Mouse (Mus musculus) right cerebral cortex, postnatal 4 days (tissue): Measurements from ENCODE around the gene Msmp.
A peak's percentile ranks its signal among the peaks of the same experiment; 100 is the strongest.

ENCODE experiments used
- DNase-seq: peaks from one replicate; pipeline ENCODE4 v3.0.0-alpha.2; 2022

Msmp gene

GRCm38 (mm10) chr4:43593453-43593852, 9.2 kb upstream of the Msmp start:
- no peak for DNase-seq

- no peak for DNase-seq
Measured at GRCm38 (mm10) chr4:43591961-43592360, 7.7 kb upstream of the Msmp start.

GRCm38 (mm10) chr4:43591543-43591942, 7.2 kb upstream of the Msmp start:
- no peak for DNase-seq

- DNase-seq, result no peak
Measured at GRCm38 (mm10) chr4:43587681-43588080, 3.4 kb upstream of the Msmp start.

GRCm38 (mm10) chr4:43586411-43586810, 2.1 kb upstream of the Msmp start:
- no peak for DNase-seq

GRCm38 (mm10) chr4:43585682-43586081, 1.4 kb upstream of the Msmp start:
- DNase-seq, result no peak

GRCm38 (mm10) chr4:43583421-43583820, 873 bp downstream of the Msmp start:
- no peak for DNase-seq

GRCm38 (mm10) chr4:43582241-43582640, 2.1 kb downstream of the Msmp start:
- DNase-seq, result no peak

- no peak for DNase-seq
Measured at GRCm38 (mm10) chr4:43581381-43581780, 2.9 kb downstream of the Msmp start.

GRCm38 (mm10) chr4:43580721-43581120, 3.6 kb downstream of the Msmp start:
- DNase-seq, result no peak

- DNase-seq, result no peak
Measured at GRCm38 (mm10) chr4:43579731-43580130, 4.6 kb downstream of the Msmp start.

- DNase-seq, result no peak
Measured at GRCm38 (mm10) chr4:43579256-43579655, 5.0 kb downstream of the Msmp start.

- peak; percentile 78 for DNase-seq
Measured at GRCm38 (mm10) chr4:43578376-43579204, 5.7 kb downstream of the Msmp start, which contains the start of the genes Rgp1 and Gba2. Gene Rgp1 (plus strand): TSS chr4:43578715. Gene Gba2 (minus strand): TSS chr4:43578873.

- DNase-seq, result no peak
Measured at GRCm38 (mm10) chr4:43577237-43577881, 6.9 kb downstream of the Msmp start.

GRCm38 (mm10) chr4:43575356-43575755, 8.9 kb downstream of the Msmp start:
- no peak for DNase-seq

GRCm38 (mm10) chr4:43573561-43573960, 10.7 kb downstream of the Msmp start:
- no peak for DNase-seq

- no peak for DNase-seq
Measured at GRCm38 (mm10) chr4:43571395-43572045, 12.8 kb downstream of the Msmp start.

GRCm38 (mm10) chr4:43567140-43567539, 17.2 kb downstream of the Msmp start:
- DNase-seq, result no peak

- DNase-seq, result no peak
Measured at GRCm38 (mm10) chr4:43564231-43564630, 20.1 kb downstream of the Msmp start.

- no peak for DNase-seq
Measured at GRCm38 (mm10) chr4:43563601-43563875, 20.8 kb downstream of the Msmp start.

- DNase-seq, result no peak
Measured at GRCm38 (mm10) chr4:43562769-43563600, 21.3 kb downstream of the Msmp start.

- peak; percentile 87 for DNase-seq
Measured at GRCm38 (mm10) chr4:43561997-43562768, 22.1 kb downstream of the Msmp start, which contains the start of the genes Creb3 and Tln1. Gene Creb3 (plus strand): TSS chr4:43562332. Gene Tln1 (minus strand): TSS chr4:43562691.
